Mouse (Mus musculus): ENCODE results near the gene B4galt2. TPM values are rescaled to one million over a fixed set of nuclear protein-coding genes. Genes with fewer than 3 reads are reported as not detected.

The B4galt2 gene
- total RNA-seq, 2 experiments from 2014 or later, result 25.7 to 27.4 TPM

GRCm38 (mm10) chr4:117839366-117839765 lies 43.9 kb downstream of the B4galt2 start:
- no peak for DNase-seq (ENCODE audit: low spot score in 2 of 2)

DNA sequence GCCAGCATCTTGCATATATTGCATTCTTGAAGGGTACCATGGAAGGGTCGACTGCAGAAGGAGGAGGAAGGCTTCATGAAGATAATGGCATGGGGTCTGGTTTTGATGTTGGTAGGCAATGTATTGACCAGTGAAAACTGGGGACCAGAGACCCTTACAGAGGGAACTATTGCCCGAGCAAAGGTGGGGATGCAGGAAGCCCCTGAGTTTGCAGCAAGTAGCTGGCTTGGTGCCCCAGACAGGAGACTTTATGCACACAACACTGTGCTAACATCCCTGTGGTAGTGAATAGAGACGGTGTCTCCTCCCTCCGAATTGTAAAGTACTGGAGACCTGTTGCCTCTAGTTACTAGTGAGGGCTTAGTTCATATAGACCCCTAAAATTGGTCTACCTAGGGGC lies 46.0 kb downstream of the B4galt2 start:
- DNase-seq (ENCODE audit: low spot score in 2 of 2), result no peak

- DNase-seq (ENCODE audit: low spot score in 2 of 2), result peak; percentile 79 to 84
Measured at GRCm38 (mm10) chr4:117836204-117836767, 47.0 kb downstream of the B4galt2 start.

- DNase-seq (ENCODE audit: low spot score in 2 of 2), result peak in 1 of 2 experiments; percentile 42
Measured at GRCm38 (mm10) chr4:117835531-117836111, 47.7 kb downstream of the B4galt2 start.

GRCm38 (mm10) chr4:117834845-117835530 lies 48.3 kb downstream of the B4galt2 start:
- peak in 1 of 2 experiments; percentile 56 for DNase-seq (ENCODE audit: low spot score in 2 of 2)

- no peak for DNase-seq (ENCODE audit: low spot score in 2 of 2)
Measured at GRCm38 (mm10) chr4:117834457-117834844, 48.8 kb downstream of the B4galt2 start, which contains the start of gene Slc6a9. Gene Slc6a9 (plus strand): TSS chr4:117834506.

DNA sequence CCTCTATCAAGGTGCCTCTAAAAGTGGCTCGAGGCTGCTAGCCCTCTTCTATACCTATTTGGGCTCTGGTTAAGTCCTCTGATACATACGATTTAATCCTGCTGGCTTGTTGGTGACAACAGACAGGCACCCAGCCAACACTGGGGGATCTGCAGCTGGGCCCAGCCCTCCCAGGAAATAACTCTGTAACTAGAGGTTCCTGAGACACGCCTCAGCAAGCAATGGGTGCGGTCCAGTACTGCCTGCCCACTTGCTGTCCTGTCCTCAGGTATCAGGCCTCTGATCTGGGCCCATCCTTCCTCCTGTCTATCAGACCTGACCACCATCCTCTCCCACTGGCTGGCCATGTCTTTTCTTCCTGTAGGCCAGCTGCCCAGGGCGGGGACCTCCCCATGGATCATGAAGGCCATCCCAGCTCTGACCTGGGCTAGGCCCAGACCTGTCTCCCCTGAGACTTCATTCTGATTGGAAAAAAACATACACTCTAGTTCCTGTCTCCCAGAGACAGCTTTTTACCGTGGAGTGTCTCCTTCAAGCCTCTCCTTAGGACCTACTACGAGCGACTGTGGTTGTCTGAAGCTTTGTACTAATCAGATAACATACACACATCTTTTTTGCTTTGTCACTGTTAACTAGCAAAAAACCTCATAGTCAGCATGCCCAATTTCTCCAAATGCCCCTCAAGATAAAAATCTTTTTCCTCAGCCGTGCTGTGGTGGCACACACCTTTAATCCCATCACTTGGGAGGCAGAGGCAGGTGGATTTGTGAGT lies 51.2 kb downstream of the B4galt2 start:
- peak in 1 of 2 experiments; percentile 32 for DNase-seq (ENCODE audit: low spot score in 2 of 2)

- DNase-seq (ENCODE audit: low spot score in 2 of 2), result no peak
Measured at GRCm38 (mm10) chr4:117831499-117831898, 51.8 kb downstream of the B4galt2 start.

DNA sequence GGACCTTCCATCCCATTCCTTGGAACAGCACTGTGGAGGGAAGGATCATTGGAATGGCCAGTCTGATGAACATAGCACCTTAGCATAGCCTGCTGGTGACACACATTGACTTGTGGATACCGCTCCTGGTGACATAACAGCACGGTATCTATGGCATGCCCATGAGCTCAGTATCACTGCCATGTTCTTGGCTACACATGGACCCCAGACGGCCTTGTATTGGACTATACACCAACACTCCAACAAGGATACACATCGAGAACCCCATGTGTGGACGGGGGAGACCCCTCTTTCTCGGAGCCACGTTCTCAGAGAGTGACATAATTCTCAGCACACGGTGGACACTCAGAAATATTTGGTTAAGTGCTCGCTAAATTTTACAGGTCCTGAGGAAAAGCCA lies 52.5 kb downstream of the B4galt2 start:
- no peak for DNase-seq (ENCODE audit: low spot score in 2 of 2)

DNA sequence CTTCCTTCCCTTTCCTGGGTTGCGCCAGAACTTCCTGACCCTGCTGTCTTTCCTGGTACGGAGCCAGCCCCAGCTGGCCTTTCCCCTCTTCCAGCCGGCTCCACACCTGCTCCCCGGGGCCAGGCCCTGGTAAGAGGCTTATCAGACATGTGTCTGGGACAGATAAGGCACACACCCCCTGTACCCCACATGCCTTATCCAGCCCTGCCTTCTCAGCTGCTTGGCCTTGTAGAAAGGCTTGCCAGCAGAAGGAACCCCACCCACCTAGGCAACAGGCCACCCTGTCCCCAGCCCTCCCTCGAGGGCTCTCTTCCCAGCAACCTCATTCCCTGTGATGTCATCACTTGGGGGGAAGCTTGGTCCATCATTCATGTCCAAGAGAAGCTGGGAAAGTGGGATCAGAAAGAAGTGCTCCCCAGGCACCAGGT lies 53.1 kb downstream of the B4galt2 start:
- peak; percentile 48 to 75 for DNase-seq (ENCODE audit: low spot score in 2 of 2)

DNA sequence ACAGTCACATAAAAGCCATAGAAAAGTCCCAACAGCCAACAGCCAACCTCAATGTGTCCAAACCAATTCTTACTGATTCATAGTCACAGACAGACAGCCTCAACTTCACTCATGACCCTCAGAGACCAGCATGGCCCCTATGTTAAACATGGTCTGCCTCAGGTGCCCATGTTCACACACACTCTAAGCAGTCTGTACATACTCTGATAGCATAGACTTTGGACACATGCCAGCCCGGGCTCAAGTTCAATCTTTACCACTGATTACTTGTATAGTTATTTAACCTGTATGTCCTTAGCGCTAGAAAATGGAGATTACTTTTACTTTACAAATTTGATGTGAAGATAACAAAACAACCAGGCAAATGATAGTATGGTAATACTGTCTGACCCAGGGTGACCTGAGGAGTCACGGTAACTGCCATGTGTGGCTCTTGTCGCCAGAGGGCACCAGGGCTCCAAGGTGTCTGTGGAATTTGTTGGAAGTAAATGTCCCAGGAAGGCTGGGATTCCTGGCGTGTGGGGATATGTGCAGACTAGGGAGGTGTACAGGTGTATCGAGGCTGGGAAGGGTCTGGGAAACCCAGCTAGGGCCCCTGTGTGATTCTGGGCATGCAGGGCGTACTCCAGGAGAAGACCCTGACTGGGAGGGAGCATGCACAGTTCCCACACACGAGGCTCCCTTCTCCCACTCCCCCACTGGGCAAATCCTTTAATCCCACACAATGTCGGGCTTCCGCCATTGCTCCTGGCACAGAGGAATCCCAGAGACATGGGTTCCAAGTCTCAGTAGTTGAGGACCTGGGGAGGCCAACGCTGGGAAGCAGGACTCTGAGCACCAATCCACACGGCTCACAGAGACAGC lies 53.8 kb downstream of the B4galt2 start:
- DNase-seq (ENCODE audit: low spot score in 2 of 2), result peak; percentile 36 to 61

DNA sequence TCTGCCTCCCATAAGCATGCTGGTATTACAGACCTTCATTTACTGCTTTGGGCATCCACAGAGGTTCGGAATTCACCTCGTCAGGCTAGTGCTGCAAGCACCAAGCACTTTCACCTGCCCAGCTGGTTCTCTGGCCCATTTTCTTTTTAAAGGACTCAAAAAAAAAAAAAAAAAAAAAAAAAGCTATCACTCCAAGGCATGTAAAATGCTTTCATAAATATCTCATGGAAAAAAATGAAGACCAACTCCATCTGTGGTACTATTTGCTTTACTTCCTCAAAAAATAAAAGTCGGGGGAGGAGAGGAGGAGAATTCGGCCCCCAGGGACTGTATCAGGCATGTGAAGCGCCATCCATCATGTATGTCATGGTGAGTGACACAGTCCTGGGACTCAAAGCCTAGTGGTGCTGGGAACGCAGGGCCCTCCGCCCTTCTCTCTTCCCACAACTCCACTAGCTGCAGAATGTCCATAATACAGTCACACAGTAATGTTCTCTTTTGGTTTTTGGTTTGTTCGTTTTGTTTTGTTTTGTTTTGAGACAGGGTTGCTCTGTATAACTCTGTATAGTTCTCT lies 54.6 kb downstream of the B4galt2 start:
- no peak for DNase-seq (ENCODE audit: low spot score in 2 of 2)

Other genes starting within 250 kb of the B4galt2 start
- 10 to 100 TPM; 25.7 to 29.5 TPM for gene Dmap1, start 201.2 kb downstream of the B4galt2 start, total RNA-seq (2021)
- gene Gm12845, start 159.1 kb downstream of the B4galt2 start, total RNA-seq (2021), result not detected
- gene Klf17, start 117.8 kb downstream of the B4galt2 start, total RNA-seq (2021), result not detected
- 1 to 10 TPM; 6.1 to 6.9 TPM for gene Slc6a9, start 49.0 kb downstream of the B4galt2 start, total RNA-seq (2021)
- under 1 TPM; 0.59 to 0.91 TPM for gene Ccdc24, start 10.9 kb downstream of the B4galt2 start, total RNA-seq (2021)
- 10 to 100 TPM; 67.0 to 70.8 TPM for gene Atp6v0b, start 3.8 kb upstream of the B4galt2 start, total RNA-seq (2021)
- 1 to 10 TPM; 4.6 to 5.3 TPM for gene Dph2, start 8.5 kb upstream of the B4galt2 start, total RNA-seq (2021)
- 100 to 1,000 TPM; 124 to 135 TPM for gene Ipo13, start 31.5 kb upstream of the B4galt2 start, total RNA-seq (2021)
- 1 to 10 TPM; 1.4 to 2.0 TPM for gene Artn, start 46.3 kb upstream of the B4galt2 start, total RNA-seq (2021)

All from gastrocnemius, postnatal 4 days (tissue).